Mouse (Mus musculus): ENCODE measurements around the gene AI464131.

Gene AI464131

DNA sequence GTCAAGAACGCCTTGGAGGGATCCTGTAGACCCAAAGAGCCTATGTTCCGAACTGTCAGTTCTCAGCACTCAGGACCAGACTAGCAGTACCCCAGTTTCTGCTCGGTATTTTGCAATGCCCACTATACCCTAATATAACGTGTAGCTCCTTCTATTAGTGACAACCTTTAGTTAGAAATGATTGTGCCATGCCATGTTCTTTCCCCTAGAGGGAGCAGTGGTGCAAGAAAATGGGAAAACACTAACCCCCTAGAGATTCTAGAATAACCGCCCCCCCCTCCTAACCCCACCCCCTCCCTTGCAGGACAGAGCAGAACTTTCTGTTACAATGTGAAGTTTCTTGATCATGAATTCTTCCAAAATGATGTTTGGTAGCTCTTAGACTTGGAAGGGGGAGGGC is 1.4 kb upstream of the AI464131 start:
- no peak for DNase-seq

DNA sequence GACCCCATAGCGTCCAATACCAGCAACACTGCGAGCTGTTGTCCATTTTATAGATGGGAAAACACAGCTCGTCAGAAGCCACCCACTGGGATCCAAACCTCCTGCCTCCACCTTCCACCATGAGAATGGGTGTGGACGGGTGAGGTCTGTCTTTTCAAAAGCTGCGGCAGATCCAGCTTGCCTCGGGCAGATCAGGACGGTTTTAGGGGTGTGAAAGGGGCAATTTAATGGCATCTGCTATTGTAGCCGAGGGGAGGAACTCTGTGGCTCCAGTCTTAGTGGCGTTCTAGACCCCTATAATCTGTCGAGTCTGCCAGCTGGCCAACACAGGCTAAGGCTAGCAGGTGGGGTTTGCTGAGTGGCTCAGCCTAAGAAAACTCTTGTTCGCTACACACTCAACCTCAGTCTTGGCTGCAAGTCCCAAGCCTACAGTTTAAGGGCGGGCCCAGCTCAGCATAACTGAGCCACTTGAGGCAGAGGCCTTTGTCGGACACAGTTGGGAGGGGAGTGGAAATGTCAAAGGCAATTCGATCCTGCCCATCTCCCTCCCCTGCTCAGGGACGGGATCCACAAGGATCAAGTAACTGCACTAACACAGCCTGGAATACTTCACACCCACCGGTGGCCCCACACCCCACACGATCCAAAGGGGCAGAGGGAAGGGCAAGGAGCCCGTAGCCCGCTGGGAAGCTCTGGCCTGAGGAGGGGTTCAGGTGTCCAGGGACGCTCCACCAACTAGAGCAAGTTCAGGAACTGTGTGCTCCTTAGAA is 520 bp downstream of the AI464131 start:
- no peak for DNase-seq

DNA sequence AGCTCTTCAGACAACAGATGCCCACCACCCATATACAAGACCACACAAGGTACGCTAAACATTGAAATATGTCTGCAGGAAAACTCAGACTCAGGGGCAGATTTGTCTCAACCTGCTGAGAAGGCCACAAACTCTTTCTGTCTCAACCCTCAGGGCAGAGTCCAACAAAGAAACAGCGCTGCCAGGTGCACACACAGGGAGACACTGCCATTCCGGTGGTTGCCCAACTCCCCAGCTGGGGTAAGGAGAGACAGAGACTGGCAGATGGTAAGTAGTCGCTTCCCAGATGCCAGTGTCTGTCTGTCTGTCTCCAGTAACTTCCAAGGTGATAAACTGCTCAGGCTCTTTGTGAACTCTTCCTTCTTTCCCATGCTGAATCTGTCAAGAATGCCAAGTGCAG is 2.1 kb downstream of the AI464131 start:
- no peak for DNase-seq

DNA sequence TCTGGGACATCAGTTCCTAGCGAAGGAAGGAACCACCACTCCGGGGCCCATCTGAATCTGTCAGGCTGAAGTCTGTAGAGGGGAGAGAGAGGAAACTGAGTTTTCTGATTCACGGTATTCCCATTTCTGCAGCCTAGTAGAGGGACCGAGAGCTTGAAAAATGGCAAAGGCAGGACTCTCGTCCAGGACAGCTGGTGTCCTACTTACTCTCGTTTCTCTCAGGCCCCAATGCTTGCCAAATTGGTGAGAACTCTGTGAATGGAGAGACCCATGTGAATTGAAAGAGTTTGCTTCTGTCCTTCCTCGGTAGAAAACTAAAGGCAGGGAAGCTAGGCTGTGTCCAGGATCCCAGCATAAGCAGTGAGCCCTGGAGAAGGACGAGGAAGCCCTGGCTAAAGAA is 3.3 kb downstream of the AI464131 start:
- no peak for DNase-seq

DNA sequence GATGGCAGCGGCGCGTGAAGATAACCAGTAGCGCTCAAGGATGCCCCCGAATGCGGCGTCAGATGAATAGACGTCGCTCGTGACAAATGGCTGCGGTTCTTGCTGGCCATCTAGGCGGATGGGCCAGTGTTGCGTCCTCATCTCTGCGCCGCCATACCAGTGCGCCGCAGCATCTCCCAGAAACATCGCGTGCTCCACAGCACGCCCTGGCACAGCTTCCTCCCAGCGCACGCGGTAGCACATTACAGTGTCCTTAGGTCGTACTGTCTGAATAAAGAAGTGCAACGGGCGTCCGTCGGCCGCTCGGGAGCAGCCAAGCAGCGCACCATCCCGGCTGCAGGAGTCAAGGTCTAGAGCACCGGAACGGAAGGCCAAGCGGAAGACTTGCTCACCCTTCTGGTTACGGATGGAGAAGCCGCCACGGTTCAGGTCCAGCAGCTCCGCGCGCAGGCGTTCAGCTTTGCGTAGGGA is 3.9 kb downstream of the AI464131 start:
- no peak for DNase-seq

DNA sequence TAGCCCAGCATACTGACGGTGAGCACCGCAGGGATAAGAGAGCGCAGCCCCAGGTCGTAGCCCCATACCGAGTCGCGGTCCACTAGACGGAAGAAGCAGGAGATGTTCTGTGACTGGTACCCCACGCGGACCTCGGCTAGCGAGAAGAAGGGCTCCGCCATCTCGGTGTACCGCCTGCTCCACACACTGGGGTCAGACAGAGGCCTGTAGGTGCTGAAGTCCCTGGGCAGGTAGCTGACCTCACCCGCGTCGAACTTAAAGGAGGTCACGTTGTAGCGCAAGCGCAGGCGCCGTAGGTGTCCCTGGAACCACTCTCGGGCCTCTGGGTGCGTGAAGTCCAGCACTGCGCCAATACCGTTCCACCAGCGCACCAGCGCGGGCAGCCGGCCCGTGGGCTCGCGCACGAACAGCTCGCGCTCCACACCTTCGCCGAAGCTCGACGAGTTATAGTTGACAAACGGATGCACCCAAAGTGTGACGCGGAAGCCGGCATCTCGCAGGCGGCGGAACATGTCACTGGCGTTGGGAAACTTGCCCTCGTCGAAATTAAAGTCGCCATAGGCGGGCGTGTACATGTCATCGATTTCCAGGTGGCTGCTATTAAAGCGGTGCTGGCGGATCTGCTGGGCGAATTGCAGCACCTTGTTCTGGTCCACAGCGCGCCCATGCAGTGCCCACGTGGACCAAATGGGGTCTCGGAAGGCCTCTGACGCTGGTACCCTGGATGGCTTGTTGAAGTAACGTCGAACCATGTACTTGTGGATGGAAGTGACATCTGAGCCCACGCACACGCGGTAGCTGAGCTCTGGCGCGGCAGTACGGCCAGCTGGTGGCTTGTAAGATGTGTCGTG is 4.7 kb downstream of the AI464131 start:
- DNase-seq = no peak

DNA sequence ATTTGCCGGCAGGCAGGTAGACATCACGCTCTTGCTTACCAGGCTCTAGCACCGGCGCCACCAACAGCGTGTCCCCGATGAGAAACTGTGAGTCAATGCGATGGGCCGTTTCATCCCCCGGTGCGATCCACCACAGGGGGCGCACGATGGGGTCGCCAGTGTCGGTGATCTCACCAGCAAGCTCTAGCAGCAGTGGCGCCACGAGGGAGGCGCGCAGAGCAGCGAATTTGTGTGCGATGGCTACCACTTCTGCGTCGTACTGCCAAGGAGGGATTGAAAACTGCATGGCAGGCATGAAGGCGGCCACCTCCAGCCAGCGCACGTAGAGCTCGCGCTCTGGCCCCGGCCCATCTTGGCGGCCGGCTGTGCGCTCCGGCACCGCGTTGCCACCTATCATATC is 5.3 kb downstream of the AI464131 start:
- no peak for DNase-seq

GRCm38 (mm10) chr4:41497046-41497445 is 5.8 kb downstream of the AI464131 start:
- no peak for DNase-seq

GRCm38 (mm10) chr4:41495850-41496249 is 7.0 kb downstream of the AI464131 start:
- DNase-seq = no peak

DNA sequence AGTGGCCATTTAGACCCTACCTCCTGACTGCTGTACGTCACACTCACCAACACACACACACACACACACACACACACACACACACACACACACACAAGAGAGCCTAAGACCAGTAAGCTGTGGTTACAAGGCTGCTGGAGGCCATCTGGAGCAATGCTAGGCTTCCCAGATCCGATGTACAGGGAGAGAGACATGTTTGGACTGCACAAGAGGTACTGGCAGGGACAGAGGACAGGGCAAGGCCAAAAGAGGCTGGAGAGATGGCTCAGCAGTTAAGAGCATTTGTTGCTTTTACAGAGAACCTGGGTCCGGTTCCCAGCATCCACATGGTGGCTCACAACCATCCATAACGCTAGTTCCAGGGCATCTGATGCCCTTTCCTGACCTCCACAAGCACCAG is 7.8 kb downstream of the AI464131 start:
- DNase-seq = no peak

DNA sequence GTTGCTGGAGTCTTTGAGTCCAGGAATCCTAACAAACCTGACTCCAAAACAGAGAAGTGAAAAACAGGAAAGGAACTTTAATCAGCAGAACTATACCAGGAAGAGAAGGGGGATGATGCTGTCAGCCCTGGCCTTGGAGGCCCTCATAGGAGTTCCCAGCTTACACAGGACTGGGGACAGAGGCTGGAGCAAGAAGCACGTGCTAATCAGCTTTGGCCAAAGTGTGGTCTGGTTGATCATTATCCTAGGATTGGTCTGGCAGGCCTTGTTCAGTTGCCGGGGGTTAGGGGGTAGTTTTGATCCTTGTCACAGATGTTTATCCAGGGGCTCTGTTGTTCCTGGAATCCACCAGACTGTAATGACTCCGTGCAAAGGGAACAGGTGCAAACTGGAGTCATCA is 8.5 kb downstream of the AI464131 start:
- DNase-seq = no peak

DNA sequence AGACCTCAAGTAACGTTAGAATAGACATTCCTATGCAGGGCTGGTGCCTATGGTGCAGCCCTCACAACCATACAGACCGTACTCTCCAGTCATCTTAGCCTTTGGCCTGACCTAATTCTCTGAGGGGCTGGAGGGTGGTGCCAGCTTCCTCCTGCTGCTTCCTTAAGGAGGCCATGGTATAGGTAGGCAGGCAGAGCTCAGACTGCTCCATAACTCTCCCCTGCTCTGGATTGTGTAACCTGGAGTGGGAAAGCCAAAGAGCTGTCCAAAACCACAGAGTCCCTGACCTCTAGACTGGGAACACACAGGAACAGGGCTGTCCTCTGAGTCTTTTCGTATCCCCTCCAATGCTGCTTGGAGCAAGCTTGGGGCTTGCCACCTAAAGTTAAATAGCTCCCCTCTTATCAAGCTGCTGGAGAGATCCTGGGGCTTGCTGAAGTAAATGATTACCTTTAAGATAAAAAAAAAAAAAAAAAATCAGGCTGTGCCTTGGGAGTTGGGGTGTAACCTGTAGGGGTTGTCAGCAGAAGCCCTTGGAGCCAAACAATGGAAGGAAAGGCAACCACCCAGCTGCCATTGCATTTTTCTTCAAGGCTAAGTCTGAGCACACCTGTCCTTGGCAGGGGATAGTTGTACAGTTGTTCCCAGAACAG is 9.3 kb downstream of the AI464131 start:
- DNase-seq = no peak

DNA sequence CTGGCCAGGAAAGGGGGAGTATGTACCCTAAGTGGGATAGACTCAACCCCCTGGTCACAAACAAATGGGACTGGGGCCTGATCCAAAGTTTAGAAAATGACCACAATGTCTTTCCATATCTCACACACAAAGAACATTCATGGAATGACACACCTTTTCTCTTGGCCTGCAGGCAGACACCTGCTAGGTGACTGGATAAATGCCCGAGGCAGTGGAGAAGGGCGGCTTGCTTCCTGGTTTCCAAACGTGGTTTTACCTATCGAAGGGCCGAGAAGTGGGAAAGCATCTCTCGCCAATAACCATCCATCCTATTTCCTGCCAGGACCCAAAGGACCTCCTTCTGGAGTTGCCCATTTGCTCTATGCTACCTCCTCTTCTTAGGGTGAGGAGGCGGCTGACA is 9.9 kb downstream of the AI464131 start:
- DNase-seq = no peak

GRCm38 (mm10) chr4:41481601-41482017 is 21.3 kb downstream of the AI464131 start:
- no peak for DNase-seq

DNA sequence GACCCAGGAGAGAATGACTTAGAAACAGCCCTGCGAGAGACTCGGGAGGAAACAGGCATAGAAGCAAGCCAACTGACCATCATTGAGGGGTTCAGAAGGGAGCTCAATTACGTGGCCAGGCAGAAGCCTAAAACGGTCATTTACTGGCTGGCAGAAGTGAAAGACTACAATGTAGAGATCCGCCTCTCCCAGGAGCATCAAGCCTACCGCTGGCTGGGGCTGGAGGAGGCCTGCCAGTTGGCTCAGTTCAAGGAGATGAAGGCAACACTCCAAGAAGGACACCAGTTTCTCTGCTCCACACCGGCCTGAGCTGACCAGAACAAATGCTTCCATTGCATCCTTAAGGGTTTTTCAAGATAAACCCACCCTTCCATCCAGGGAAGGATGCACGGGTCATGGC is 22.6 kb downstream of the AI464131 start:
- no peak for DNase-seq

DNA sequence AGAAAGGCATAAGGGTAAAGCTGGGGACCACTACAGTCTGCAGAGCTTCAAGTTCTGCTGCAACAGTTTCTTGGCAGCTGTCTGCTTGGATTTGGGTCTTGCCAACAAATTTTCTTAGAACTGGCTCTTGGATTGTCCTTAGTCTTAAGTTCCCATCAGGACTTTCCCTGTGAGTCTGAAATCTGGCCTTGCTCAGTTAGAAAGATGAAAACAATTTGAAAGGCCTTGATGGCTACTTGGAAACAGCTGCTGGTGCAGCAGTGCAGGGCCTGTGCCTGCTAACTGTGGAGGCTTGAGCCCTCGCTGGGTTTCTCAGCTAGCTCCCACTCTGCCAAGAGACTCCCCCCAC is 23.4 kb downstream of the AI464131 start:
- DNase-seq = no peak

GRCm38 (mm10) chr4:41478751-41479455 is 24.0 kb downstream of the AI464131 start:
- DNase-seq = no peak

- no peak for DNase-seq
Observed at GRCm38 (mm10) chr4:41477648-41478160, 25.2 kb downstream of the AI464131 start.

DNA sequence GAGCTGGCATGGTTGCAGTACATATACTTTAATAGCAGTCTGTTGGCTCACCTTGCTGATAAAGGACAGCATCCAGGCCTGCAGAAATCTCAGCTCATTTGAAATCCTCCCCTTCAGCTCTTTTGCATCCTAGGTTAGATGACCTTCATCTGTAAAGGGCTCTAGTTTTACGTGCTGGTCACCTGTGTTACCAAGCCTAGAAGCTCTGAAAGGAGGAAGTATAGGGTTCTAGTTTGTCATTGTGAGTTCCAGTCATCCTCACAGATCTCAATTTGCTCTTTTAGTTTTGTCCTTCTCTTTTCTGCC is 31.5 kb downstream of the AI464131 start:
- no peak for DNase-seq

DNA sequence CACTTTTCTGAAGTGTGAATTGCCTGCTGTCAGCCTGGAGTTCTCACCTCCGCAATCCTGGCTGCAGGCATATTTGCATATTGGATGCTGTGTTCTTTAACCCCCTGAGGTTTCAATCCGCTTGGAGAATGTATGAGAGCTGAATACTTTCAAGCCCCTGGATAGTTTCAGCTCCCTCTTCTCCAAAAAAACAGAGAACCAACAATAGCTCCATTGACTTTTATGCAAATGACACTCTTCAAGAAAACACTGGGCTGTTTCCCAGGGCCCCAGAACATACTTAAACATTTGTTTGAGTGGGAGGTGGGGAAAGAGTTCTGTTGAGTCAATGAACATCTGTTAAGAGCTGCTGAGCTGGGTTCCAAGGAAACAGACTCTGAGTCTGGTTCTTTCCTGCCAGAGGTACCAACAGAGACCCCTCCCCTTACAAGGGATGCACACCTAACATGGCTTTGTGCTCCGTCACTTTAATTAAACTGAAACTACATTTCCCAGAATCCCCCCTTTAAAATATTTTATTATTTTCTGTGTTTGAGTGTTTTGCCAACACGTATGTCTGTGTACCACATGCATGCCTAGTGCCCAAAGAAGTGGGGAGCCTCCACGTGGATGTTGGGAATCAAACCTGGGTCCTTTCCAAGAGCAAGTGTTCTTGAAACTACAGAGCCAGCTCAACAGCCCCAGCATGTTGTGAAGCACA is 32.0 kb downstream of the AI464131 start:
- DNase-seq = no peak

- DNase-seq = no peak
Observed at GRCm38 (mm10) chr4:41470051-41470683, 32.7 kb downstream of the AI464131 start.

GRCm38 (mm10) chr4:41469199-41469598 is 33.7 kb downstream of the AI464131 start:
- DNase-seq = no peak
